Mouse (Mus musculus): ENCODE results near the gene Fuom. TPM values are rescaled to one million over a fixed set of nuclear protein-coding genes. Genes with fewer than 3 reads are reported as not detected.

Fuom gene
- polyA plus RNA-seq (2012; fragmentation: generic; extraction: Trizol), result 9.5 TPM

DNA sequence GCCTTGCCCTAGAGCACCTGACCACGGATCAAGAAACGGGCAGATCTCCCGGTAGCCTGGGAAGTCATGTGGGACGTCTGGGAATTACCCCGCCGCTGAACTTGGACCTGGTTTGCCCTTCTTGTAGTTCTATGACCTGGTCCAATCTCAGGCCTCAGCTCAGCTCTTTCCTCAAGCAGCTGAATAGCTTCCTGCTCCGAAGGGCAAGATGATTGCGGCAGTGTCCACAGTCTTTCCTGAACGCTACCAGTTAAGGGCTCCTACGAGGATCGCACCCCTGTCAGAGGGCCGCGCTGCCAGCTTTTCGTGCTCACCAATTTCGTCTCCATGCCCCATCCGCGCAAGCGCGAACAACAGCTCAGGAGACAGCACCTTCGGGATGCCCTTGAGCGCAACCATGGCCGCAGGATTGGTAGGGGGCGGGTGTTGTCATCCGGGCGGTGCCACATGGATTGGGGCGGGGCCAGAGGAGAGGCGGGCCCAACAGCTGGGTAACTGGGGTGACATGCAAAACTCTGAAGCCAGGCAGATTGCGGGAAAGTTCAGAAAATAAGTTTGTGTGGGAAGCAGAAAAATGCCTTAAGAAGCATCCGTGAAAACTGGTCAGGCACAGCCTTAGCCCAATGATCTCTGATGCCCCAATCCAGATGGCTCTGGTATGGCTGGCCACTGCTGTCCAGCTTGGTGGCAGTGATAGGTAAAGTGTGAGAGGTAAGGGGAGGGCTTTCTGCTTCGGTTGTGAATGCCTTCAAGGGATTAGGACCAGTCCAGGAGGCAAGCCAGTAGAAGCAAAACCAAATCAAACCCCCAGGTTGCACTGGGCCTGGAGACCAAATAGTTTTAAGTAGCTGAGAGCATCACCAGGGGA lies at the start of gene Fuom:
Fuom (minus strand) TSS at position 449 of the 868 bp plus-strand sequence.
- Histone ChIP-seq H3K79me2 (ENCODE audit: control insufficient read depth, insufficient read depth) (no peaks in the 10 kb centered on the region), H3K36me3 (ENCODE audit: control insufficient read depth, insufficient read depth) (peaks cover 13% of the 10 kb centered on the region), H3K4me2 (ENCODE audit: low read depth) (peak within 1 kb of the TSS; percentile 58), H3ac (ENCODE audit: control insufficient read depth, insufficient read length) (no peak within 1 kb of the TSS), H3K27me3 (ENCODE audit: control insufficient read depth, insufficient read depth, insufficient read length) (no peaks in the 10 kb centered on the region), H3K4me3 (peak within 1 kb of the TSS; percentile 16)
- no peak for TF ChIP-seq MYOG (IDR thresholded peaks at IDR 0.05; ENCODE audit: control insufficient read depth in 1 of 3, insufficient read depth in 1 of 3, insufficient read length in 2 of 3, low read depth in 2 of 3)
- TF ChIP-seq POLR2A (IDR thresholded peaks at IDR 0.05; ENCODE audit: insufficient read length, low read depth), result peak; percentile 45

GRCm38 (mm10) chr7:140144550-140144949 lies 42.3 kb upstream of the Fuom start:
- Histone ChIP-seq H3K36me3 (ENCODE audit: control insufficient read depth, insufficient read depth) (no peaks in the 10 kb centered on the region), H3K4me2 (ENCODE audit: low read depth) (no peak overlapping the region), H3K27me3 (ENCODE audit: control insufficient read depth, insufficient read depth, insufficient read length) (no peaks in the 10 kb centered on the region), H3K79me2 (ENCODE audit: control insufficient read depth, insufficient read depth) (no peaks in the 10 kb centered on the region), H3K4me3 (no peak overlapping the region), H3ac (ENCODE audit: control insufficient read depth, insufficient read length) (no peak overlapping the region)
- TF ChIP-seq TCF3 (IDR thresholded peaks at IDR 0.05; ENCODE audit: insufficient read length, low read depth), result no peak
- no peak for TF ChIP-seq CEBPB (IDR thresholded peaks at IDR 0.05; ENCODE audit: insufficient read depth, poor library complexity, severe bottlenecking)
- no peak for TF ChIP-seq POLR2A (IDR thresholded peaks at IDR 0.05; ENCODE audit: insufficient read length, low read depth)
- no peak for TF ChIP-seq TCF12 (IDR thresholded peaks at IDR 0.05; ENCODE audit: insufficient read depth, poor library complexity, severe bottlenecking)
- TF ChIP-seq USF1 (IDR thresholded peaks at IDR 0.05; ENCODE audit: low read depth), result no peak
- TF ChIP-seq MYOG (IDR thresholded peaks at IDR 0.05; ENCODE audit: control insufficient read depth in 1 of 3, insufficient read depth in 1 of 3, insufficient read length in 2 of 3, low read depth in 2 of 3), result no peak
- no peak for TF ChIP-seq POLR2AphosphoS2 (IDR thresholded peaks at IDR 0.05; ENCODE audit: insufficient read length, low read depth)
- TF ChIP-seq MAX (IDR thresholded peaks at IDR 0.05; ENCODE audit: low read depth), result no peak
- no peak for TF ChIP-seq SRF (IDR thresholded peaks at IDR 0.05; ENCODE audit: control insufficient read depth, insufficient read length, low read depth)
- TF ChIP-seq MYOD1 (IDR thresholded peaks at IDR 0.05; ENCODE audit: control insufficient read depth in 1 of 3, insufficient read length in 2 of 3, low read depth in 2 of 3), result no peak
- no peak for TF ChIP-seq E2F4 (IDR thresholded peaks at IDR 0.05; ENCODE audit: insufficient read depth)
- TF ChIP-seq REST (IDR thresholded peaks at IDR 0.05; ENCODE audit: insufficient read depth, insufficient read length), result no peak

DNA sequence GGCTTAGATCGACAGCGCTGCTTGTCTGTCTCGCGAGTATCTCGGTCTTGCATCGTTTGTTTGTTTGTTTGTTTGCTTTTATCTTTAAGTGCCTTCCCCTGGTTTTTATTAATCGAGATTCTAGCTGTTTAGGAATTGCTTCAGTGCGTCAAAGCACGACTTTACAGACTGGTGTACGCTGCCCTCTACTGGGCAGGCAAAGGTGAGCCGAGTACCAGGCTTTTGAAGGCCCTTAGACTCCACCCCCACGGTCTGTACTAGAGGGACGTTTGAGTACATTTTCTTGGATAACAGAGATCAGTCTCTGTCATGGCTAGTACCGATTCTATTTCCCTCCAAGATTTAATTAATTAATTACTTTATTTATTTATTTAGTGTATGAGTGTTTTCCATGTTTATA lies 39.1 kb upstream of the Fuom start:
- H3K4me3 ChIP-seq, result no peak overlapping the region
- H3ac ChIP-seq (ENCODE audit: control insufficient read depth, insufficient read length), result no peak overlapping the region
- H3K36me3 ChIP-seq (ENCODE audit: control insufficient read depth, insufficient read depth), result no peaks in the 10 kb centered on the region
- H3K27me3 ChIP-seq (ENCODE audit: control insufficient read depth, insufficient read depth, insufficient read length), result no peaks in the 10 kb centered on the region
- H3K79me2 ChIP-seq (ENCODE audit: control insufficient read depth, insufficient read depth), result no peaks in the 10 kb centered on the region
- TF ChIP-seq TCF3 (IDR thresholded peaks at IDR 0.05; ENCODE audit: insufficient read length, low read depth) (no peak), REST (IDR thresholded peaks at IDR 0.05; ENCODE audit: insufficient read depth, insufficient read length) (no peak), MAX (IDR thresholded peaks at IDR 0.05; ENCODE audit: low read depth) (no peak), MYOG (IDR thresholded peaks at IDR 0.05; ENCODE audit: control insufficient read depth in 1 of 3, insufficient read depth in 1 of 3, insufficient read length in 2 of 3, low read depth in 2 of 3) (no peak), POLR2AphosphoS2 (IDR thresholded peaks at IDR 0.05; ENCODE audit: insufficient read length, low read depth) (no peak), CEBPB (IDR thresholded peaks at IDR 0.05; ENCODE audit: insufficient read depth, poor library complexity, severe bottlenecking) (no peak), TCF12 (IDR thresholded peaks at IDR 0.05; ENCODE audit: insufficient read depth, poor library complexity, severe bottlenecking) (no peak), SRF (IDR thresholded peaks at IDR 0.05; ENCODE audit: control insufficient read depth, insufficient read length, low read depth) (no peak), USF1 (IDR thresholded peaks at IDR 0.05; ENCODE audit: low read depth) (no peak)
- H3K4me2 ChIP-seq (ENCODE audit: low read depth), result no peak overlapping the region

- Histone ChIP-seq H3K36me3 (ENCODE audit: control insufficient read depth, insufficient read depth) (no peaks in the 10 kb centered on the region), H3K4me3 (peak overlapping the region; percentile 35), H3K27me3 (ENCODE audit: control insufficient read depth, insufficient read depth, insufficient read length) (no peaks in the 10 kb centered on the region), H3K79me2 (ENCODE audit: control insufficient read depth, insufficient read depth) (no peaks in the 10 kb centered on the region), H3ac (ENCODE audit: control insufficient read depth, insufficient read length) (peak overlapping the region; percentile 35), H3K4me2 (ENCODE audit: low read depth) (peak overlapping the region; percentile 86)
- TF ChIP-seq MYOG (IDR thresholded peaks at IDR 0.05; ENCODE audit: control insufficient read depth in 1 of 3, insufficient read depth in 1 of 3, insufficient read length in 2 of 3, low read depth in 2 of 3) (no peak), MYOD1 (IDR thresholded peaks at IDR 0.05; ENCODE audit: control insufficient read depth in 1 of 3, insufficient read length in 2 of 3, low read depth in 2 of 3) (peak in 1 of 3 experiments; percentile 20)
Observed at GRCm38 (mm10) chr7:140138021-140138310, 35.7 kb upstream of the Fuom start.

DNA sequence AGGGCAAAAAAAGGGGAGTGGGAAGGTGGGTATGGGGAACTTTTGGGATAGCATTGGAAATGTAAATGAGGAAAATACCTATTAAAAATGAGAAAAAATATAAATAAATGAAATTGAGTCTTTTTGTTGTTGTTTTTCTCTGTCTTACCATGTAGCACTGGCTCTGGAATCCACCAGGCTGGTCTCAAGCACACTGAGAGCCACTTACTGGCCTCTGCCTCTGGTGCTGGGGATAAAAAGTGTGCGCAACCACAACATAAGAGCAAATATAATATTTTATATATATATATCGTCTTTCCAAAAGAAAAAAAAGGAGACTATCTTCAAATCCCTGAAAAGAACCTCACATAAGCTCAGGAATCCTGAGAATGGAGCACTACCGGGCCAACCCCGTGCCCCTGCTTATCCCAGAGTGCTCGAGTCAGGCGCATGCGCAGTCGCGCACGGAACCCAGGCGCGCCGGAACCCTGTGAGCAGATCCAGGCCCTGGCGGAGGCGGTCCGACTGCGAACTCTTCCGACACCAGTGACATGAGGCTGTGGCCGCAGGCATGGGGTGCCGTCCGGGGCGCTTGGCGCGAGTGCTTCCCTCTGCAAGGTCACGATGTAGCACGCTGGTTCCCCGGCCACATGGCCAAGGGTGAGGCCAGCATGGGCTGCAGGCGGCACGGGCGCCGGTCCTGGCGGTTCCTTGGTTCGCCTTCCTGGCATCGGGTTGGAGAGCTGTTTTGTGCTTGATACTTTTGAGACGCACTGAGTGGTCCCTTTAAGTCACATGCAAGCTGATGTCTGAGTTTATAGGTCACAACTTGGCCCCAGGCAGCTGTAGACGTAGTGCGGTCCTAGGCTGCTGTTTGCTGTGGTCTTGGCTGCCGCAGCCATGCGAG lies 35.1 kb upstream of the Fuom start, which contains the start of gene Mtg1:
Mtg1 (plus strand) TSS at position 430 of the 886 bp plus-strand sequence.
- Histone ChIP-seq H3K4me3 (peak within 1 kb of the TSS; percentile 35), H3K36me3 (ENCODE audit: control insufficient read depth, insufficient read depth) (no peaks in the 10 kb centered on the region), H3K4me2 (ENCODE audit: low read depth) (peak within 1 kb of the TSS; percentile 86), H3K27me3 (ENCODE audit: control insufficient read depth, insufficient read depth, insufficient read length) (no peaks in the 10 kb centered on the region), H3K79me2 (ENCODE audit: control insufficient read depth, insufficient read depth) (no peaks in the 10 kb centered on the region), H3ac (ENCODE audit: control insufficient read depth, insufficient read length) (peak within 1 kb of the TSS; percentile 35)
- TF ChIP-seq MYOD1 (IDR thresholded peaks at IDR 0.05; ENCODE audit: control insufficient read depth in 1 of 3, insufficient read length in 2 of 3, low read depth in 2 of 3) (peak in 2 of 3 experiments; percentile 4 to 63), TCF12 (IDR thresholded peaks at IDR 0.05; ENCODE audit: insufficient read depth, poor library complexity, severe bottlenecking) (no peak), POLR2A (IDR thresholded peaks at IDR 0.05; ENCODE audit: insufficient read length, low read depth) (peak; percentile 83), SRF (IDR thresholded peaks at IDR 0.05; ENCODE audit: control insufficient read depth, insufficient read length, low read depth) (no peak), E2F4 (IDR thresholded peaks at IDR 0.05; ENCODE audit: insufficient read depth) (no peak), MYOG (IDR thresholded peaks at IDR 0.05; ENCODE audit: control insufficient read depth in 1 of 3, insufficient read depth in 1 of 3, insufficient read length in 2 of 3, low read depth in 2 of 3) (peak in 2 of 3 experiments; percentile 82 to 86), REST (IDR thresholded peaks at IDR 0.05; ENCODE audit: insufficient read depth, insufficient read length) (peak; percentile 45), POLR2AphosphoS2 (IDR thresholded peaks at IDR 0.05; ENCODE audit: insufficient read length, low read depth) (peak; percentile 95), USF1 (IDR thresholded peaks at IDR 0.05; ENCODE audit: low read depth) (no peak), TCF3 (IDR thresholded peaks at IDR 0.05; ENCODE audit: insufficient read length, low read depth) (no peak), MAX (IDR thresholded peaks at IDR 0.05; ENCODE audit: low read depth) (peak; percentile 84), CEBPB (IDR thresholded peaks at IDR 0.05; ENCODE audit: insufficient read depth, poor library complexity, severe bottlenecking) (no peak)
